9 mouse cellular contexts compared by ENCODE assay signal in the genomic region with DNA sequence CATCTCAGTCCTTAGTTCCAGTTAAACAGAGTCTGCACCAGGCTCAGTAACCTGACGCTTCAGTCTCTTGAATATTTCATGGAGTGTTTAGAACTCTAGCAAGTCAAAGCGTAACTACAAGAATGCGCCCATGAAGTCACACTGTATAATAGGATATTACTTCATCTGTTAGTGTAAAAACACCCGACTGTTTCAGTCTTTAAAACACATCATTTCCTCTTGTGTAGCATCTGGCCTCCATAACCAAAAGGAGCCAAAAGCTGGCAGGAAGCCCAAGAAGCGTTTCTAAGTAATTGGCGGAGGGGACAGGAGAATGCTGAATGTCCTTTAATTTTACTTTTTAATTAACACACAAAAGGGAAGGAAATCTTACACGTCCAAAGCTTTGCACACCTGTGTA. TPM values are rescaled to one million over a fixed set of nuclear protein-coding genes. Genes with fewer than 3 reads are reported as not detected.
DNase-seq lines count a peak whose midpoint lies in the region; ATAC-seq and TF ChIP-seq lines count a peak whose summit lies in the region.
"Had no signal": no experiment of that assay in that cellular context is flagged by ENCODE, and none has a peak within 500 bp of the region (broad histone marks: within the 10 kb centered on the region; RNA-seq: fewer than 3 reads in every experiment).

No protein-coding gene starts in this region.

- intact Hi-C loops in heart, postnatal 25 days (cut with DNase I), result no loop called here
- intact Hi-C loops in heart, postnatal 36 days (cut with DNase I), result no loop called here

- H3K9ac ChIP-seq in lung, postnatal 0 days (replicated peaks; ENCODE audit: low read depth), result no peak overlapping the region
- H3K9ac ChIP-seq: embryonic facial prominence, embryonic 13.5 days had no signal

- ATAC-seq in lung, postnatal 0 days, result peak; percentile 77

- 30% methylated on average over 7 of the region's 7 CpGs for WGBS in lung, postnatal 0 days

- no peak overlapping the region; the same call in 1 of the 2 replicates for H3K27ac ChIP-seq in lung, postnatal 0 days (ENCODE audit: low read length)
- H3K27ac ChIP-seq: embryonic facial prominence, embryonic 13.5 days had no signal

- no peak for TF ChIP-seq CTCF in lung, postnatal 0 days (IDR thresholded peaks at IDR 0.05)

- DNase-seq in heart, adult 11 months, result peak; percentile 96
- no peak for DNase-seq in heart, postnatal 25 days (ENCODE audit: low spot score)
- peak; percentile 43 for DNase-seq in T-cell, adult 2 months (ENCODE audit: low spot score)
- peak; percentile 51 to 60 for DNase-seq in heart, postnatal 36 days
- DNase-seq in lung, postnatal 0 days (ENCODE audit: low spot score), result peak; percentile 86
- DNase-seq in left cerebral cortex, adult 18-20 months (ENCODE audit: low spot score in 2 of 2), result no peak
- DNase-seq in frontal cortex, postnatal 14 days (ENCODE audit: low spot score in 2 of 2), result no peak
- DNase-seq in cerebellum, adult 18-20 months, result no peak

- no peaks in the 10 kb centered on the region for H3K36me3 ChIP-seq in lung, postnatal 0 days (ENCODE audit: insufficient read depth, low read length)
- H3K36me3 ChIP-seq: embryonic facial prominence, embryonic 13.5 days had no signal

- H3K4me2 ChIP-seq in lung, postnatal 0 days (replicated peaks; ENCODE audit: low read depth, low read length), result no peak overlapping the region
- H3K4me2 ChIP-seq: embryonic facial prominence, embryonic 13.5 days had no signal

- H3K4me3 ChIP-seq in lung, postnatal 0 days (ENCODE audit: low read depth, low read length), result no peak overlapping the region
- H3K4me3 ChIP-seq: embryonic facial prominence, embryonic 13.5 days had no signal

- no peaks in the 10 kb centered on the region for H3K27me3 ChIP-seq in lung, postnatal 0 days (replicated peaks; ENCODE audit: insufficient read depth, low read length)
- H3K27me3 ChIP-seq: embryonic facial prominence, embryonic 13.5 days had no signal

- H3K9me3 ChIP-seq in lung, postnatal 0 days (ENCODE audit: low read length), result no peaks in the 10 kb centered on the region
- H3K9me3 ChIP-seq: embryonic facial prominence, embryonic 13.5 days had no signal

- H3K4me1 ChIP-seq in lung, postnatal 0 days (ENCODE audit: insufficient read depth, low read depth, low read length), result peaks cover 7% of the 10 kb centered on the region; the same call in 1 of the 2 replicates

- TF ChIP-seq EP300 in lung, postnatal 0 days (IDR thresholded peaks at IDR 0.05), result peak; percentile 51

RNA-seq across cellular contexts. Expression of a gene that starts 5.0 kb away (rescaled TPM):
- 10 to 100 TPM; 14.8 to 21.9 TPM for total RNA-seq in heart, postnatal 25 days (2021)
- 10 to 100 TPM; 12.5 to 14.6 TPM for total RNA-seq in heart, postnatal 36 days (2021)
- polyA plus RNA-seq in lung, postnatal 0 days (2015; fragmentation: Nextera tagmentation; extraction: Ambion mirVana), result 8.4 and 8.9 TPM in 2 replicates
- 10 to 100 TPM in 1 of 2 experiments, 1 to 10 TPM in 1; 9.0 to 11.4 TPM for total RNA-seq in left cerebral cortex, adult 18-20 months (2021)

RNA-seq across cellular contexts. Expression of a gene that starts 5.2 kb away (rescaled TPM):
- total RNA-seq in heart, postnatal 25 days (2021), result not detected
- total RNA-seq in heart, postnatal 36 days (2021), result not detected
- polyA plus RNA-seq in lung, postnatal 0 days (2015; fragmentation: Nextera tagmentation; extraction: Ambion mirVana), result 0.11 and 0.40 TPM in 2 replicates
- under 1 TPM; 0.21 to 0.46 TPM for total RNA-seq in left cerebral cortex, adult 18-20 months (2021)

RNA-seq across cellular contexts. Expression of a gene that starts 57.2 kb away (rescaled TPM):
- 10 to 100 TPM; 77.5 to 80.5 TPM for total RNA-seq in heart, postnatal 25 days (2021)
- 10 to 100 TPM; 85.7 to 93.0 TPM for total RNA-seq in heart, postnatal 36 days (2021)
- polyA plus RNA-seq in lung, postnatal 0 days (2015; fragmentation: Nextera tagmentation; extraction: Ambion mirVana), result 69.7 and 73.9 TPM in 2 replicates
- total RNA-seq in left cerebral cortex, adult 18-20 months (2021), result 100 to 1,000 TPM in 1 of 2 experiments, 10 to 100 TPM in 1; 97.5 to 106 TPM

RNA-seq across cellular contexts. Expression of a gene that starts 59.5 kb away (rescaled TPM):
- 1 to 10 TPM; 8.2 to 8.7 TPM for total RNA-seq in heart, postnatal 25 days (2021)
- 10 to 100 TPM in 1 of 2 experiments, 1 to 10 TPM in 1; 8.2 to 10.5 TPM for total RNA-seq in heart, postnatal 36 days (2021)
- polyA plus RNA-seq in lung, postnatal 0 days (2015; fragmentation: Nextera tagmentation; extraction: Ambion mirVana), result 14.4 and 14.6 TPM in 2 replicates
- total RNA-seq in left cerebral cortex, adult 18-20 months (2021), result 10 to 100 TPM; 27.0 to 27.4 TPM

Comparison
In these comparisons a context has a peak if more than half of its experiments do, and no peak if none do; other contexts are left out.
1. DNase-seq: peak in heart, adult 11 months (single experiment), T-cell, adult 2 months (single experiment), heart, postnatal 36 days (2 of 2) and lung, postnatal 0 days (single experiment); none in heart, postnatal 25 days (single experiment), left cerebral cortex, adult 18-20 months (0 of 2), frontal cortex, postnatal 14 days (0 of 2) and cerebellum, adult 18-20 months (0 of 2).